Mouse (Mus musculus) c-Kit-negative CD71-positive TER-119-positive erythroid progenitor cells, embryonic 14.5 days (primary cell): ENCODE data around the gene Tmem230.
"Not testable (repeated sequence)": the region's sequence is repeated elsewhere in the genome, so short reads cannot be mapped to it uniquely, and the experiment has no call there.

ENCODE experiments used
- DNase-seq: peaks from one replicate; pipeline ENCODE4 v3.0.0-alpha.2; 2013; ENCODE audit warnings: low read depth, low spot score

Tmem230 gene

DNA sequence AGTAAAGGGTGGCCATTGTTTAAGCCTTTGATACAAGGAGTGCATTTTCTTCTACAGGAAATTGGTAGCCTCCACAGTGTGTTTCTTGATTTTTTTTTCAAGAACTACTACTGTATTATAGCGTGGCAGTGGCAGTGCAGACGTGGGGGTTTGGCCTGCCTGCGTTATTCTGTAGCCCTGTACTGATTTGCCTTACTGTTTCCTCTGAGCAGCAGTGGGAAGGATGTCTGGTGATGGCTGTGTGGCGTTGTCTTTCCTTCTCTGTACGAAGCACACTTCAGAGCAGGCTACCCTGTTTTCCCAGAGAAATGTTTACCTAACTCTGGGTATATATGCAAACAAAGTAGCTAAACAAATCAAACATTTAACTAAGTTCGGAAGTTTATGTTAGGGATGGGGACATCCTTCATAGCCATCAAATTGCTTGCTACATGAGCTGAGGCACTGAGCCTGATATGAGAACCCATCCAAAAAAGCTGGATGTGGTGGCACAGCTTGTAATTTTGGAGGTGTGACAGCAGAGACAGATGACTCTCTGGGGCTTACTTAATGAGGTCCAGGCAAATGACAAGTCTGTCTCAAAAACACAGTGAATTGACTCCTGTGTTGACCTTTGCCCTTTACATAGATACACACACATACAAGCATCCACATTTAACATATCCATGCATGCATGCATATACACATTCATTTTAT lies 25.2 kb upstream of the Tmem230 start:
- no peak for DNase-seq

DNA sequence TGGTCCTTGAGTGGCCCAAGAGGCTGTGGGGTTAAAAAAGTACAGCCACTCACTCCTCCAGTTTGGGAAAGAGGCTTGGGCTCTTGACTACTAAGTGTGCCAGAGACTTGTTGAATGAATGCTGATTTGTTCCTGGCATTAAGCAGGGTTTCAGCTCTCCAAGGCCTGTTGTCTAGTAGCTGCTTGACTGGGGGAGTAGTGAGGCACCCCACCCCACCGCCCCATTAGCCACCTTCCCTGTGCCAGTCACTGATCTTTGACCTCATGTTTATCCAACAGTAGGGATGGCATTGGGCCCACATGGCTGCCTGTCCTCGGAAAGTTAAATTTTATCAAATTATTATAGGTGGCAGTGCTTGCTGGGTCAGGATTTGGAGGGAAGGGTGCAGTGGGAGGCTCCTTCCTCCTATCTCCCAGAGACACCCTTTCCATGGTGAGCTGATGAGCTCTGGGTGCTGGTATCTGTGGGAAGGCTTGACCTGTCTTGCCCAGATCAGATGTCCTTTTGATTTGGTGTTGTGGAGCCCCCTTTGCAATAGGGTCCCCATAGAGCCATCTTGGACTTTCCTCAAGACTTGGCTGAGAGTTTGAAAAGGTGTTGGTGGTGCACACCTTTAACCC lies 22.8 kb upstream of the Tmem230 start:
- DNase-seq, result no peak

DNA sequence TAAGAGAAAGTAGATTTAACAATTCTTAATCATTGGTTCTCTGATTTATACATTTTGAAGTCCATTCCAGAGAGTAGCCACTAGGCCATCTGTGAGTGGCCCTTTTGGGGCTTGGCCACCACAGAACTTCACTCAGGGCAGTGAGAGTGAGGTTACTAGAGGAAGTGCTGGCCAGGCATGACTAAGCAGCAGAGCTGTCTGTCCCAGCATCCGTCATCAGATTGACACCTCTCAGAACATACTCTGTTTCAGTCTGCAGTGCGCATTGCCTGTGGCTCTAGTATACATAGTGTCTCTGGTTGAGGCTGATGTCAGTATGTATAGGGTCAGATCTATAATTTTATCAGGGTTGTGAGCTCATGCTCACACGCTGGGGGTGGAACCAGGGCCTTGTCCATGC lies 21.6 kb upstream of the Tmem230 start:
- DNase-seq, result peak; percentile 61

DNA sequence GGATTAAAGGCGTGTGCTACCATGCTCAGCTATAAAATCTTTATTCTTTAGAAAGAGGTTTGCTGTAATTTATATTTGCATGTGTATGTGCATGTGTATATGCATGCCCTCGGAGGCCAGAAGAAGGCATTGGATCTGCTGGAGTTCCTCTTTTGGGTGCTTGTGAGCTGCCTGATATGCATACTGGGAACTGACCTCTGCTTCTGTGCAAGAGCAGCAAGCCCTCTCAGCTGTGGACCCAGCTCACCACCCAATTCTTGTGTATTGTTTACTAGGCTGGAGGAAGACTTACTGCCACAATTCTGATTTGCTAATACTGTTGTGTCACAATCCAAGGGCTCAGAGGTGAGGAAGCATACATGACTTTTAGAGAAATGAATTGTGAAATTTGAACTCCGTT lies 18.5 kb upstream of the Tmem230 start:
- DNase-seq, result no peak

DNA sequence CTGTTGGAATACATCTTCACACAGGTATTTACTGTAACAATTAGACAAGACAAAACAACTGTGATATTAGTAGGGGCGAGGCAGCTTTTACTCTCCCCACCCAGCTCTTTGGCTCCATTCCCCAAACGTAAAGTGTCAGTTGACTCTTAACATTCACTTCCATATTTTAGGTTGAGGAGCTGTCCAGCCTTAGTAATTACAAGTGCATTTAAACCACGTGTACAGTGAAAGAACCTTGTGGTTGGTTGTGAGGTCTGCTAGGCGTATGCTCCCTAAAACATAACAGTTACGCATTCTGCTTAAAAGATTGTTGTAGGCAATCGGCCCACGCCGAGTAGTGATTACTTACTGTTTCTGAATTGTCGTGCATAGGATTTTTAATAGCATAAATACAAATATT lies 17.6 kb upstream of the Tmem230 start:
- no peak for DNase-seq

DNA sequence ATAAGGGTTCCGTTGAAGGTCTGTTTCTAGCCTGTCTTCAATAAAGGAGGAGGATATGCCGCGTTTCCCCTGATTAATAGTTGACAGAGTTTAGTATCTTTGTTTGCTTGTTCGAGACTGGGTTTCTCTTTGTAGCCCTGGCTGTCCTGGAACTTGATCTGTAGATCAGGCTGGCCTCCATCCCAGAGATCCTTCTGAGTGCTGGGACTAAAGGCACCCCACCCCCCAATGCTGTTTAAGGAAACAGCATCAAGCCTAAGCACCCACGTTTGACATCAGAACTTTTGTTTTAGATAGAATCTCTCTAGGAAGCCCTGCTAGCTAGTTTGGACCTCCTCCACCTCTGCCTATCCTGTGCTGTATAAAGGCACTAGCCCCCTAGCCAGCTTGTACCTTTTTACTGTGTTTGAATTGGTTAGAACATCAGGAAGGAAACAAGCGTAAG lies 16.7 kb upstream of the Tmem230 start:
- DNase-seq, result no peak

DNA sequence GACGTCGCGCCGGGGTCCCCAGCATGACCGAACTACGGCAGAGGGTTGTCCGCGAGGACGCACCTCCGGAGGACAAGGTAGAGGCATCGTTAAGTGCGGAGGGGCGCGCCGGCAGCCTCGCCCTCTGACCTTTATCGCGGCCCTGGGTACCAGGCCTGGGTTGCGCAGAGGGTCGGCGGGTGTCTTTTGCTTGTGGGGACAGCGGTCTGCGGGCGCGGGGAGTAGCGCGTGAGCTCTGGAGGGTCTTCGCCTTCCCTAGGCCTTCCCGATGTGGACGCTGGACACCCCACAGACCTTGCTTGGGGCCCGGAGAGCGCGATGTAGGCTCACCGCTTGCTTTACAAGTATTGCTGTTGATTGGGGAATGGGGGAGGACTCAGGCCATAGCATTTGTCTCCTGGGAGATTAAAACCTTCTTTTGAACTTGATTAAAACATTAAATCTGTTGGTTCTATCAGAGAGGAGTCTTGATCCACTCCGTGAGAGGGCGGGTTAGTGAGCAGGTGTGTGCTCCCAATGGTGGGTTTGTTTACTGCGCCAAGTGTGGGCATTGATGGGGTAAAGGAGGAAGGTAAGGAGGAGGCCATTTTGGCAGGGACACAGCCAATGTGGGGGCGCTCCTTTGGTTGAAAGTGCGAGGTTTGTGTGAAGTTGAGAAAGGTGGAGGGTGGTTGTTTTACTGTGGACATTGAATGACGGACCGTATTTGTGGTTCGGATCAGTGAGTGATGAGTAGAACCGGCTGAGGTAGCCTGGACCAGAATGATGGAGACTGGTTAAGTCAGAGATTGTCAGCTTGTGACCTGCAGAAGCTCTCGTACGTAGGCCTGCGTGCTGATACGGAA lies 16.0 kb upstream of the Tmem230 start:
- no peak for DNase-seq

DNA sequence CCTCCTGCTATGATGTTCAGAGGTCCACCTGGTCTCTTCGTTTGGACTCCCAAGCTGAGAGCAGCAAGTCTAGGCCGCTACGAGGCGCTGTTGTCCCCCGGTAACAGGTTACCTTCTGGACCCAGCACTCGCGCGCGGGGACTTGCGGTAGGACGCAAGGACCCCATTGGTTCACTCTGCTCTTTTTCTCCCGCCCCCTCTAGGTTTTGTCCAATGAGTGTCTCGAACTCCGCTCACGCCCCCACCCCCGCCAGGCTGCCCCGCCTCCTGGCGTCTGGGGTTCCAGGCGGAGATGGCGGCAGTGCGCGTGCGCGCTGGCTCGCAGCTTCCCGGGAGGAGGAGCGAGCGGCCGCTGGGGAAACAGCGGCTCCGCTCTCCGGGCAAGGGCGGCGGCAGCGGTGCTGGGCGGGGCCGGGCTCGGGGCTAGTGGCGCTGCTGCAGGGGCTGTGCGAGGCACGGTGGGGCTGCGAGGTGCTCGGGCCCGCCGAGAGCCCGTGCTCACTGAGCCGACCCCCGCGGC lies 15.3 kb upstream of the Tmem230 start, which contains the start of gene Cds2:
Cds2 (plus strand) TSS at position 270 of the 520 bp plus-strand sequence.
- peak; percentile 98 for DNase-seq

DNA sequence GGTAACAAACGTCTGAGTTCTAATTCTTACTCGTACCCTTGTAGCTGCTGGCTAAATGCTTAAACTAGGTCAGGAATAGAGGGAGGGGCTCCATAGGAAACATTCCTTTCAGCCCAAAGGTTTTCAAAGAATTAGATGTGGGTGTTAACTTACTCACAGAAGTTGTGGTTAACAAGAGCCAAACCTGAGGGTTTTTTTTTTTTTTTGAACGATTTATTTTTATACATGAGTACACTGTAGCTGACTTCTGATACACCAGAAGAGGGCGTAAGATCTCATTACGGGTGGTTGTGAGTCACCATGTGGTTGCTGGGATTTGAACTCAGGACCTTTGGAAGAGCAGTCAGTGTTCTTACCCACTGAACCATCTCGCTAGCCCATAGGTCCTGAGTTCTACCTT lies 14.6 kb upstream of the Tmem230 start:
- no peak for DNase-seq

DNA sequence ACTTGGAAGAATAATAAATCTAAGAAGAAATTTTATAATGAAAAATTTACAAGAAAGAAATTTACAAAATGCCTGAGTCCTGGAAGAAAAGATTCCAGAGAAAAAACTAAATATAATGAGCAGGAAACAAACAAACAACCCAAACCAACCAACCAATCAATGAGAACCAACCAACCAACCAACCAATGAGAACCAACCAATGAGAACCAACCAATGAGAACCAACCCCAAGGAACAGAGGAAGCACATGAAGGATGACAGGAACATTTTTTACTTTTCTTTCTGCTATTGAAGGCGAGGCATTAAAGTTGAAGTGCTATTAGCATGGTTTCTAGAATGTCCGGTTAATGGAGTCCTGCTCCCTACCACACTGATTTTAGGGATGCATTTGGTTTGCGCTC lies 13.0 kb upstream of the Tmem230 start:
- DNase-seq, result no peak

DNA sequence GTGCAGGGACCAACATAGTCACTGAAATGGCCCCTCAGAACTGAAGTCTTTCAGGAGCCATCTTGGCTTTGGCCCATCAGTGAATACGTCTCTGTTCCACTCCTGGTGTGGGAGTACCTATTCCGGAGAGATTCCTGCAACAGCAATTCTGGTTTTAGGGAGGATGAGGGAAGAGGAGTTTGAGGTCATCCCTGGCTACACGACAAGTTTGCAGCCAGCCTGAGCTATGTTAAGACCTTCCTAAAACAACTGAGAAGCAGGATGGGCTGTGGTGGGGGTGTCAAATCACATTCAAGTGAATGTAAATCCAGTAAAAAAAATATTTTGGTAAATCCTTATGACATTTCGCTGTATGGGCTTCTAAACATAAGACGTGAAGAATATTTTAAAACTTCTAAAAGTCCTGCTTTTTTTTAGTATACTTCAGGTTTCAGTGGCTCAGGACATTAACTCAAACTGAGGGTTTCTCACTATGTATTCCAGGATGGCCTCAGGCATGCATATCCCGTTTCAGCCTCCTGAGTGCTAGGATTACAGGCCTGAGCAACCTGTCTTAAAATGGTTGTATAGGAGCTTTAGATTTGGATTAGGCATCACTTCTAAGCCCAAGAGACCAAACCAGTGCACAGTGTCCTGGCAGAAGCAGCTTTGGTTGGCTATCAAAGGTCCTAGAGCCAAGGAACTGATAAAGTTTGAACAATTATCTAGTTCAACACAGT lies 9.9 kb upstream of the Tmem230 start:
- DNase-seq, result no peak

DNA sequence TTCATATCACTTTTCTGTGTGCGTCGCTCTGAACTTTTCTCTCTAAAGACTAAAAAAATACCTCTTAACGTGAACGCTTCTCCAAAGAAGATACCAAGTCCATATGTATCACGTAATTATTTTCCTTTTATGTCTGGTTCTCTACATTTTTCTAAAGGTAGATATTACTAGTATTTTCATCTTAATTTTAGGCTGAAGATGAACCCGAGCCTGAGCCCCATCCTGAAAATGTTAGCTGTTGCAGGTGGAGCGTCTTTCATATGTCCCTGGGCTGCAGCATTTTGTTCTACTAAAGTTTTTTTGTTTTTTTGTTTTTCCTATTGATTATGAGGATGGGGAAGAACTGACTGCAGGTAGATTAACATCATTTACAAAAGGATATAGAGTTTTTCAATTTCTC lies 6.0 kb upstream of the Tmem230 start:
- DNase-seq, result no peak

DNA sequence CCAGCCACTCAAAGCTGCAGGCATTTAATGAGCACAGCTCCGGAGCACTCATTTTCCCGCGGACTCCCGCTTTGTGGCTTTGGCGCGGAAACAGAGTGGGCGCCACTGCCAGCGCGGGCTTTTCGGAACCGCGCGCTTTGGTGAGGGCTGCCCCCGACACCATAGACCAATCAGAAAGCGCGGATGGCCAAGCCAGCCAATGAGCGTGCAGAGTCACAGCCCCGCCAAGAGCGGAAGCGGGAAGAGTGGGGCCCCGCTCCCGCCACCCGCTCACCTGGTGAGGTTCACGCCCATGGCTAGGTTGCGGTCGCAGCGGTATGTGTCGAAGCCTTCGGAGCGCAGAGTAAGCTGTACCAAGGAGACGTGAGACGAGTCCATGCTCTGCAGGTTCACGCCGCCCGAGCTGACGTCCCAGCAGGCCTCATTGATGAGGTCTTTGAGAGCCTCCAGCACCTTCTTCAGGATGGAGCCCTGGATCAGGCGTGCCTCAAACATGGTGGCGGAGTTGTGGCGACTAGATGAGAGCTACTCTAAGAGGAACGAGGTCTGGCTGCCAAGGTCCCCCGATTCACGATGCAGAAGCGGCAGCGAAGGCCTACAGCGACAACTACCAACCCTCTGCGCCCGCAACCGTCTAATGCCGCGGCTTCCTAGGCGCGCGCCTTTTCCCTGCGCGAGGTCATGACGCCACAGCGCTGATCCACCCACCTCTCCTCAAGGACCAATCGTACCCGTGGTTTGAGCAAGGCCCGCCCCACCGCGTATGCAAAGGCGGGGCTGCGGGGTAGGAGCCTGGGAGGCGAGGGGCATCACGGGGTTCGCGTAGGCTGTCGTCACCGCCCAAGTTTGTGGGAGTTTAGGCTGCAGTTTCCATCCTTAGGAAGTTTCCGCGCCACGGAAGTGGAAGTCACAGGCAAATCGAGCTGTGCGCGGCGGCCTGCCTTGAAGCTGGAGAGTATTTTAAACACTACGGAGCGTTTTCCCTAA lies 5.2 kb upstream of the Tmem230 start, which contains the start of gene Pcna:
Pcna (minus strand) TSS at position 773 of the 987 bp plus-strand sequence.
- peak; percentile 96 for DNase-seq

DNA sequence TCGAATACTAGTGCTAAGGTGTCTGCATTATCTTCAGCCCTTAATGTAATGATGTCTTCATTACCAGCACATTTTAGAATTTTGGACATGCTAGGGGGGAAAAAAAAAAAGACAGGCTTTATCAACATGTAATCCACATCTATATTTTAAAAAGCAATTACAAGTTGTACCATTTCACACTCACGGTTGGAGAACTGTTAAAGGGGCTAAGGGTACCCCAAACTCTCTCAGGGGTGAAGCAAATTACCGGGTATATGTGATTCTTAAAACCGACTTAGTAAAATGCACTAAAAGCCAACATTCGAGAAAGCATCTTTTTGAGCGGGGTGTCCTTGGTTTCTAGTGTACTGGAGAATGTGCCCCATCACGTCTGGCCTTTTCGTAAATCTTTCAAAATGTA lies 4.3 kb upstream of the Tmem230 start:
- DNase-seq, result no peak

DNA sequence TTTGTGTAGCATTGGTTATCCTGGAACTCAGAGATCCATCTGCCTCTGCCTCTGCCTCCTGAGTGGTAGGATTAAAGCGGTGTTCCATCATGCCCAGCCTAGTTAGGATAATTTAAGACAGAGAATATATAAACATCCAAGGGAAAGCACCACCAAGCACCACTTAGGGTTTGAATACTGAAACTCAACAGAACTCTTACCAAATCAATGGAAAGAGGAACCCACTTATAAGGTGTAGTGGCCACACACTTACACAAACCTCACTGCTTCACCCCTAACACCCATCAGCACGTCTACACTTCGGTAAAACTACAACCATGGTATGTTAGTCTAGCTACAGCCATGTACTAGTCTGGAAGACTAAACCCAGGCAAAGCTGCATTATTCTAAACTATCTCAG lies 4.2 kb downstream of the Tmem230 start:
- no peak for DNase-seq

DNA sequence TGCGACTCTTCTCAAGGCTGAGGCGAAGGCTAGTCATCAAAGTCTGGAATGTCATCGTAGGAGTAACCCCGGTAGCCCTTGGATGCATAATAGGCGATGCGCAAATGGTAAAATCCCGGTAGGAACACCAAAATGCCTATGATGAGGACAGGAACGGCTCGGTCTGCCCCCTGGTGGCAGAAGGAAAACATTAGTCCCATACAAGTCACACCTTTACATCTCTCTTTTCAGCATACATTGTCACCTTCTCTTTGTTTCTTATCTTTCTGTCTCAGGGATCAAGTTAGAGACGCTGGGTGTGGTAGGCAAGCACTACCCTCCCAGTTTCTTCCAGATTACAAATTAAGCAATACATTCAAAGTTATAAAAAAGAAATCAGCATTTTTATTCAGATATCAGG lies 7.2 kb downstream of the Tmem230 start:
- DNase-seq, result not testable (repeated sequence)

DNA sequence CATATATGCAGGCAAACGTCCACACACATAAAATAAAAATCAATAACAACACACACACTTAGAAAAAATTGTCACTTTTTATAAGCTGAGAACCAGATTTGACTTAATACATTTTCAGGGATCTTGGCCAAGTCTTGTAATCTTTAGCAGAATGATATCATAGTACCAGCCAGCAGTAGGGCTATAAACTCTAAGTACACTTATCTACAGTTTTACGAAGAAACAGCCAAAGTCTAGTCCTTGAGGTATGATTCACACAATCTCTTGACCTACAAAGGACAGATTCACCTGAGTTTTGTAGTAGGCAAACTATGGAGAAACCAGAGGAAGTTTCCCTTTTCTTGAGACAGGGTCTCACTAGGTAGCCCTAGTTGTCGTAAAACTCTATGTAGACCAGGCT lies 8.2 kb downstream of the Tmem230 start:
- not testable (repeated sequence) for DNase-seq

DNA sequence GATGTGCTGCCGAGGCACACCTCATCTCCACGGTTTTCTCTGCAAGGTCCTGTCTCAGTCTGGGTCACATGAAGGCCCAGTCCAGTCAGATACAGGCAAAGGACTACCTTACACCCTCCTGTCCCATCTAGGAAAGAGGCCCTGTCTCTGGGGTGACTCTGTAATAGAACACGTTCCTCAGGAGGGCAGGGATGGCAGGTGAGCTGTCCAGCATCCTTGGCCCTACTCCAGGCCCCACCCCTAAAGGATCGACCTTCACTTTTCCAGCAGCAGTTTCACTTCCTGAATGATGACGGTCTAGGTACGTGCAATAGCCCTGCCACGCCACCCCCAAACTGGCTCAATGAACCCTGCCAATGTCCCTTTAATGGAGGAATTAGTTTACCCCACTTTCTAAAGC lies 11.6 kb downstream of the Tmem230 start:
- DNase-seq, result no peak

DNA sequence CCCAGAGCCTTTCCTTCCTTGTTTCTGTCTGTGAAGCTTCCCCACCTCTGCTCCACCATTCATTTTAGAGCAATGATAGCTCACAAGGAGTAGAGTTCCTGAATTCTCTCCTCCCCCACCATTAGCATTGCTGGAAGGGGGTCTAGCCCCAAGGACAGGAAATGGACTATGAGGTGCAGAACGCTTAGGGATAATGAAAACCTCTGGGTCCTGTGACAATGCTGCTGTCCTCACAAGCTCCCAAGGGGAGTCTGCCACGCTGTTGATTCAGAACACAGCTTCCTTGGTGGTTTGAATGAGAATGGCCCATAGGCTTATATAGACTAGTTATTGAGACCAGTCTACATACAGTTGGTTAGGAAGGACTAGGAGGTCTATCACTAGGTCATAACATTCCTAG lies 12.3 kb downstream of the Tmem230 start:
- DNase-seq, result no peak
